Mouse (Mus musculus) small intestine, adult 2 months (tissue): ENCODE results near the gene Prm1.

Experiments
- CTCF ChIP-seq: fragments of 200-500 bp; IDR thresholded peaks from 2 replicates; pipeline ENCODE4 v1.5.1; 2012; ENCODE audit warnings: low read depth, mild to moderate bottlenecking, control low read depth, inconsistent platforms, low read length, moderate library complexity, mixed read lengths; ENCODE audit not compliant: insufficient replicate concordance, insufficient read length; ENCODE audit errors: extremely low read depth
- POLR2A ChIP-seq: fragments of 200-500 bp; IDR thresholded peaks from 2 replicates; pipeline ENCODE4 v1.6.1; 2012; ENCODE audit warnings: low read depth, mild to moderate bottlenecking, control low read depth, inconsistent platforms, low read length, moderate library complexity

DNA sequence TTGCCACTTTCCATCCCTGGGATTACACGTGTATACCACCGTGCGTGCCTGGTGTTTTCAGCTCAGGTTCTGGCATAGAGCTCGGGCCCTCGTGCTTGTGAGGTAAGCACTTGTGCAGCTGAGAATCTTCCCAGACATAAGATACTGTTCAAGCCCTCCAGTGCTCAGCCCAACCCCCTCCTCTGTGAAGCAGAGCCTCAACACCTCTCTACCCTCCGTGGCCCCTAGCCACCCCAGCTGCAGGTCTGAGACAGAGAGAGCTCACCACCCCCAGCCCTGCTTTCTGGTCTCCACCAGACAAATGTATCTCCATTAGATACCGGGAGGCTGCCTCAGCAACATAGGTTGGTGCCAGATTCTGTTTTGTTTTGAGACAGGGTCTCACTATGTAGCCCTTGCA is 56.4 kb downstream of the Prm1 start:
- TF ChIP-seq CTCF, result no peak
- TF ChIP-seq POLR2A, result no peak
